Mouse (Mus musculus): ENCODE results near the gene Ermard. TPM values are rescaled to one million over a fixed set of nuclear protein-coding genes. Genes with fewer than 3 reads are reported as not detected.
A peak's percentile ranks its signal among the peaks of the same experiment; 100 is the strongest.
"Not testable (repeated sequence)": the region's sequence is repeated elsewhere in the genome, so short reads cannot be mapped to it uniquely, and the experiment has no call there.

The Ermard gene
- 53.6 and 60.1 TPM in 2 replicates for polyA plus RNA-seq (2015; fragmentation: Nextera tagmentation; extraction: Ambion mirVana)

DNA sequence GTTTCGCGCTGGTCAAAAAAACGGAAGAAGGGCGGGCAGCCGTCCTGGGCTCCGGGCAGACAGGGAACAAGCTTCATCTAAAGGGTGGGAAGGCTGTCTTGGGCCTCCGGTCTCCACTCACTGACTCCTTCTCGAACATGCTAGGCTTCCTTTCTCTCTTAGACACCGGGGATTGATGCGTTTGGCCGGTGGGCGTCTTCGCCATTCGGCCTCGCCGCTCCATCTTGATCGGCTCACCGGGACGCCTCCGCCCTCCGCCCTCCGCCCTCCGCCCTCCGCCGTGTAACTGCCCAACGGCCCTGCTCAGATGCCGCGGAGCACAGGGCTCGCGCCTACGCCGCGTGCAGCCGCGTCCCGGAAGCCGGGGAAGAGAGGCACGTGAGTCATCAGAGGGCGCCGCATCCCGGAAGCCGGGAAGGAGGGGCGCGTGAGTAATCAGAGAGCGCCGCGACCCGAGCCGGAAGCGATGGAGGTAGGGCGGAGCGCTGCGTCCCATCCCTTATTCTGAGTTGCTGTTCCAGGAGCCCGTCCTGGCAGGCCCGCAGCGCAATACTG, at the start of gene Ermard, which contains the start of the genes Tcte3 and Gm3448:
Ermard (plus strand) TSS at position 34 of the 555 bp plus-strand sequence.
Tcte3 (minus strand) TSS at position 314 of the 555 bp plus-strand sequence.
Gm3448 (minus strand) TSS at position 363 of the 555 bp plus-strand sequence.
- WGBS, result 0% methylated on average over 11 of the region's 56 CpGs
- not testable (repeated sequence) for H3K9me3 ChIP-seq (replicated peaks; ENCODE audit: low read length); H3K27me3 ChIP-seq (ENCODE audit: insufficient read depth, low read length); H3K4me2 ChIP-seq (ENCODE audit: low read length); H3K9ac ChIP-seq (ENCODE audit: low read depth, low read length); H3K36me3 ChIP-seq (ENCODE audit: insufficient read depth, low read length); H3K27ac ChIP-seq; H3K4me1 ChIP-seq (replicated peaks; ENCODE audit: insufficient read depth, low read length); DNase-seq (ENCODE audit: low spot score); H3K4me3 ChIP-seq (replicated peaks; ENCODE audit: low read depth, low read length)
- peak; percentile 99 for ATAC-seq (replicated peaks; ENCODE audit: low FRiP score, low read depth)

DNA sequence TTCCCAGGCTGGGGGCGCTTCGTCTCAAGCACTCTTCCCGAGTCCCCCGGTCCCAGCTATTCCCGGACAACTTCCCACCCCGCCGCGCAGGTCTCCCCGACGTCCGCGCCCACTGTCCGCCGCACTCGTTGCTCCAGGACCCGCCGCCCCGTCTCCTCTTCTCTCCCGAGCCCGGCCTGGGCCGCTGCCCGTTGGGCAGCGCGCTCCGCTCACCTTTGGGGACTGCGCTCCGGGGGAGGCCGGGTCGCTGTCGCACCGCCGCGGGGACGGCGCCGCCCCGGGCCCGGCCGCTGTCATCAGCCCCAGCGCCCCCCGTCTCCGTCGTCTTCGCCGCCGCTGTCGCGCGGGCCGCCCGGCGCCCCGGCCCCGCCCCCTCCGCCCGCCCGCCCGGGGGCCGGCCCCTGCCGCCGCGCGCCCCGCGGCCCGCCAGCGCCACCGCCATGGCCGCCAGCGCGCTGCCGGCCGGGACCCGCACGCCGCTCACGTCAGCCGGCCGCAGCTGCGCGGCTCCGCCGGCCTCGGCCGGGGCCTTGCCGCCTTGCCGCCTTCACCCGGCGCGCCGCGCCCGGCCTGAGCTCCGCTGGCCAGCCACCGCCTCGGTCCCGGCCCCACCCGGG, 48.4 kb upstream of the Ermard start:
- H3K36me3 ChIP-seq (ENCODE audit: insufficient read depth, low read length); H3K4me1 ChIP-seq (replicated peaks; ENCODE audit: insufficient read depth, low read length); H3K27ac ChIP-seq; H3K9me3 ChIP-seq (replicated peaks; ENCODE audit: low read length); H3K4me3 ChIP-seq (replicated peaks; ENCODE audit: low read depth, low read length); H3K9ac ChIP-seq (ENCODE audit: low read depth, low read length); DNase-seq (ENCODE audit: low spot score); H3K4me2 ChIP-seq (ENCODE audit: low read length); H3K27me3 ChIP-seq (ENCODE audit: insufficient read depth, low read length): not testable (repeated sequence)
- WGBS, result no CpG with 5 or more reads among the region's 98 CpGs
- ATAC-seq (replicated peaks; ENCODE audit: low FRiP score, low read depth), result peak; percentile 68

DNA sequence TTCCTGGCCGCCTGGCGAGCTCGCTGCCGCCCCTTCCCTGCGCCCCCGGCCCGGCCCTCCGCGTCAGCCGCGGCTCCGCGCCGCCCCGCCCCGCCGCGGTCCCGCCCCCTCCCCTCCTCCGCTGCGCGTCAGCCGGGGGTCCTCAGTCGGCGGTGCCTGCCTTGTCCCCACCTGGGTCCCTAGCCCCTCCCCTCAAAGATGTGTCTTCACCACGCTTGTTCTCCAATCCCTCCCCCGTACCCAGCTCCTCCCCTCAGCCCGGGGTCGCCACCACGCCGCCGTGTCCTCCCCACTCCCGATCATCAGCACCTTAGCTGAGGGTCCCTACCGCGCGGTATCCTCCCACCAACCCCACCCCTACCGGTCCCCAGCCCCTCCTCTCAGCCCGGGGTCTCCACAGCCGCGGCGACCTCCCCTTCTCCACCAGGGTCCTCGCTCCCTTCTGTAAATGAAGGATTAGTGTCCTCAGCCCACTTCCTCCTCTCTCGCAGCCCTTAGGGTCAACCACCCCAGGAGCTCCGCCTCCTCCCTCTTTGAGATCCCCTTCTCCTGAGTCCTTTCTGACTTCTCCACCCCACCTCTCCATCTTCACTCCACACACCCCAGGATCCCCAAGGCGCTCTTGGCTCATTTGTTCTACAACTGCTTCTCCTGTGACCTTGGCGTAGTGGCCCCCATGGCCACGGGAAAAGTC, 47.7 kb upstream of the Ermard start:
- H3K36me3 ChIP-seq (ENCODE audit: insufficient read depth, low read length); H3K4me1 ChIP-seq (replicated peaks; ENCODE audit: insufficient read depth, low read length); H3K9me3 ChIP-seq (replicated peaks; ENCODE audit: low read length); H3K27ac ChIP-seq; H3K4me3 ChIP-seq (replicated peaks; ENCODE audit: low read depth, low read length); DNase-seq (ENCODE audit: low spot score); H3K4me2 ChIP-seq (ENCODE audit: low read length); H3K27me3 ChIP-seq (ENCODE audit: insufficient read depth, low read length); H3K9ac ChIP-seq (ENCODE audit: low read depth, low read length): not testable (repeated sequence)
- ATAC-seq (replicated peaks; ENCODE audit: low FRiP score, low read depth), result peak; percentile 71
- no CpG with 5 or more reads among the region's 47 CpGs for WGBS

DNA sequence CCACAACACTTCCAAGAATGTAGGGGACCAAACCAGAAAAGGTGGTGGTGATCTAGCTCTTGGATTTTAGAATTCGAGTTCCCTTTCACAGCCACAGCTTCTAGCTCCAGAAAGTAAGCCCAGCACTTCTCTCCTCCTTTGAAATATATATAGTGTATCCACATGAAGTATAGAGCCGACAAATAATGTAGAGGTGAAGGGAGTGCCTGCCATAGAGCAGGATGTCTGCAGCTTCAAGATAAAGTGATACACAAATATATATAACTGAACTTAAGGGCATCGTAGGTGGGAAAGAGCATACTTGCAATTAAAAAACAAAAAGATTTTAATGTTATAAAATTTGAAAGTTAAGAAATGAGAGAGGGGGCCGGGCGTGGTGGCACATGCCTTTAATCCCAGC, 46.9 kb upstream of the Ermard start:
- not testable (repeated sequence) for H3K4me3 ChIP-seq (replicated peaks; ENCODE audit: low read depth, low read length); H3K9me3 ChIP-seq (replicated peaks; ENCODE audit: low read length); H3K36me3 ChIP-seq (ENCODE audit: insufficient read depth, low read length); DNase-seq (ENCODE audit: low spot score); H3K27ac ChIP-seq; H3K4me1 ChIP-seq (replicated peaks; ENCODE audit: insufficient read depth, low read length); ATAC-seq (replicated peaks; ENCODE audit: low FRiP score, low read depth); H3K9ac ChIP-seq (ENCODE audit: low read depth, low read length); H3K27me3 ChIP-seq (ENCODE audit: insufficient read depth, low read length); H3K4me2 ChIP-seq (ENCODE audit: low read length)
- WGBS, result no CpG with 5 or more reads among the region's 5 CpGs

DNA sequence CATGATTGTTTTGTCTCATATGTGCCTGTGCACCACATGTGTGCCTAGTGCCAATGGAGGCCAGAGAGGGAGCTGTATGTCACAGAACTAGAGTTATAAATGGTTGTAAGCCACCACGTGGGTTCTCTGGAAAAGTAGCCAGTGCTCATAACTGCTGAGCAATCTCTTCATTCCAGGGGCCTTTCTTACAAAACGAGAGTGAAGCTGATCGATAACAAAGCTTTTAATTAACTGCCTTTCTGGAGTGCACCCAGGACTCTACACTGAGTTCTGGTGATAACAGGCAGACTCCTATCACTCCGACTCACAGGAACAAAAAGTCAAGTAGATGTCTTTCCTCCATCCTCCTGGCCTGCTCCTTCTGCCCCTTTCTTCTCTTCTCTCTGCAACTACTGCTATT, 41.0 kb upstream of the Ermard start:
- not testable (repeated sequence) for DNase-seq (ENCODE audit: low spot score); H3K4me1 ChIP-seq (replicated peaks; ENCODE audit: insufficient read depth, low read length); H3K27me3 ChIP-seq (ENCODE audit: insufficient read depth, low read length); H3K4me3 ChIP-seq (replicated peaks; ENCODE audit: low read depth, low read length); H3K4me2 ChIP-seq (ENCODE audit: low read length); H3K9ac ChIP-seq (ENCODE audit: low read depth, low read length); H3K36me3 ChIP-seq (ENCODE audit: insufficient read depth, low read length); ATAC-seq (replicated peaks; ENCODE audit: low FRiP score, low read depth); H3K27ac ChIP-seq; H3K9me3 ChIP-seq (replicated peaks; ENCODE audit: low read length)
- no CpG with 5 or more reads among the region's 4 CpGs for WGBS

DNA sequence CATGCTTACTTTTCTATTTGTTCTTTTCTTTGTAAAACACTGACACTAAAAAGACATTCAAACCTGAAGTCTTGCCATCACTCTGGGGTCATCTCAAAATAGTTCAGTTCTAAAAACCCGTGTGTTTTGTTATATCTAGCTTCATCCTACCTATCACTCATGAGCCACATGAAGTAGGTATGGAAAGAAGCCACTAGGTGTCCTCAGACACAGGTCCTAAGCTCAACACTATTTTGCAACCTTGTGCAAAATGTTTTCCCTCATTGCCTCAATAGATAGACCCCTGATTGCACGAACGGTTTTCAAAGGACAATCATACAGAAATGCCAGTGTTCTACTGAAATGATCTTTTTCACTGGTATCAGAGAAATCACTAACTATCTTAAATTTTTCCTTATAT, 31.9 kb upstream of the Ermard start:
- WGBS, result no CpG with 5 or more reads among the region's 3 CpGs
- H3K27ac ChIP-seq; ATAC-seq (replicated peaks; ENCODE audit: low FRiP score, low read depth); H3K9me3 ChIP-seq (replicated peaks; ENCODE audit: low read length); H3K4me3 ChIP-seq (replicated peaks; ENCODE audit: low read depth, low read length); H3K9ac ChIP-seq (ENCODE audit: low read depth, low read length); H3K27me3 ChIP-seq (ENCODE audit: insufficient read depth, low read length); H3K4me1 ChIP-seq (replicated peaks; ENCODE audit: insufficient read depth, low read length); DNase-seq (ENCODE audit: low spot score); H3K4me2 ChIP-seq (ENCODE audit: low read length); H3K36me3 ChIP-seq (ENCODE audit: insufficient read depth, low read length): not testable (repeated sequence)

DNA sequence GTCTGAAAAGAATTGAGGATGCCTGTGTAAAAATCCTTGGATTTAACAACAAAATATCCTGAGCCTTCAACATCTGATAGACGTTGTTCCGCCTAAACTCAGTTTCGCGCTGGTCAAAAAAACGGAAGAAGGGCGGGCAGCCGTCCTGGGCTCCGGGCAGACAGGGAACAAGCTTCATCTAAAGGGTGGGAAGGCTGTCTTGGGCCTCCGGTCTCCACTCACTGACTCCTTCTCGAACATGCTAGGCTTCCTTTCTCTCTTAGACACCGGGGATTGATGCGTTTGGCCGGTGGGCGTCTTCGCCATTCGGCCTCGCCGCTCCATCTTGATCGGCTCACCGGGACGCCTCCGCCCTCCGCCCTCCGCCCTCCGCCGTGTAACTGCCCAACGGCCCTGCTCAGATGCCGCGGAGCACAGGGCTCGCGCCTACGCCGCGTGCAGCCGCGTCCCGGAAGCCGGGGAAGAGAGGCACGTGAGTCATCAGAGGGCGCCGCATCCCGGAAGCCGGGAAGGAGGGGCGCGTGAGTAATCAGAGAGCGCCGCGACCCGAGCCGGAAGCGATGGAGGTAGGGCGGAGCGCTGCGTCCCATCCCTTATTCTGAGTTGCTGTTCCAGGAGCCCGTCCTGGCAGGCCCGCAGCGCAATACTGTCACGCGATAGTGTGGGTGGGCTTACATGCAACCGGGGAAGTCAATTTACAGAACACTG, 31.1 kb upstream of the Ermard start, which contains the start of gene Gm3435:
Gm3435 (plus strand) TSS at position 471 of the 708 bp plus-strand sequence.
- no CpG with 5 or more reads among the region's 60 CpGs for WGBS

DNA sequence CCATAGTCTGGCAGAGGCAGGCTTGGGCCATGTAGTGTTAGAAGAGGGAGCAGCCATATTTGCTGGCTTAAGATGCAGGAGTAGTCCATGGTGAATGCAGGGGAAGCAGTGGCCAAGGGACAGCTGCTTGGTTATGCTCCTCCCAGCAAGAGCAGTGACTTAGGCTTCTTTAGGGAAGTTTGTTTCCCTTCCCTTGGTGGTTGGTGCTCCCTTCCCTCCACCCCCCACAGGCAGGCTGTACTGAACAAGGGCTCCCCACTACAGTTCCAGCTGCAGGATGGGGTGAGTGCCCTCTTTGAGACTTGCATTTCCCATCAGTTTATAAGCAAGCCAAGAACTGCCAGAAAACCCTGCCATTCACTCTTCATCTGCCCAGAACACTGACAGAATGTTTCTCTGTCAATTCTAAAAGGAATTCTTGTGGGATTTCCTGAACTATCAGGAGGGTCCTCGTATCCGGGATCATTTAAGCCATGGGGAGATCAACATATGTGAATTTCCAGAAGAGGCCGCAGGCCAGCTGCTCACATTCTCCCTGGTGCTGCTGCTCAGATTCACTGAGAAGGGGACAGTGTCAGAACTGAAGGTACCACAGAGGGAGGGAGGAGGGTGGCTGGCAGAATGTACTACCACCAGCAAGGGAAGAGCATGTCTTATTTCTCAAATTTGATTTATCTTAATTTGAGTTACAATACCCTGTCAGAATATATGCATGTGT, 19.3 kb upstream of the Ermard start:
- not testable (repeated sequence) for DNase-seq (ENCODE audit: low spot score); H3K27ac ChIP-seq; H3K9me3 ChIP-seq (replicated peaks; ENCODE audit: low read length); H3K36me3 ChIP-seq (ENCODE audit: insufficient read depth, low read length); H3K4me3 ChIP-seq (replicated peaks; ENCODE audit: low read depth, low read length); H3K4me1 ChIP-seq (replicated peaks; ENCODE audit: insufficient read depth, low read length); ATAC-seq (replicated peaks; ENCODE audit: low FRiP score, low read depth); H3K9ac ChIP-seq (ENCODE audit: low read depth, low read length); H3K4me2 ChIP-seq (ENCODE audit: low read length); H3K27me3 ChIP-seq (ENCODE audit: insufficient read depth, low read length)
- 79% methylated on average over 3 of the region's 3 CpGs for WGBS

More for the DNA sequence above, 31.1 kb upstream of the Ermard start, which contains the start of gene Gm3435:
- not testable (repeated sequence) for H3K27ac ChIP-seq; H3K9me3 ChIP-seq (replicated peaks; ENCODE audit: low read length); H3K36me3 ChIP-seq (ENCODE audit: insufficient read depth, low read length); H3K4me2 ChIP-seq (ENCODE audit: low read length); H3K4me3 ChIP-seq (replicated peaks; ENCODE audit: low read depth, low read length); H3K4me1 ChIP-seq (replicated peaks; ENCODE audit: insufficient read depth, low read length); DNase-seq (ENCODE audit: low spot score); H3K9ac ChIP-seq (ENCODE audit: low read depth, low read length); H3K27me3 ChIP-seq (ENCODE audit: insufficient read depth, low read length)
- peak; percentile 99 for ATAC-seq (replicated peaks; ENCODE audit: low FRiP score, low read depth)

All from kidney, postnatal 0 days (tissue).